Mouse (Mus musculus): ENCODE data around the gene Olfr1454. TPM values are rescaled to one million over a fixed set of nuclear protein-coding genes. Genes with fewer than 3 reads are reported as not detected.

Gene Olfr1454
- not detected for polyA plus RNA-seq (2017; shearing (Covaris generic))

GRCm38 (mm10) chr19:13060310-13060709 lies at the start of gene Olfr1454:
Gene Olfr1454, plus strand, starts transcription at chr19:13060610.

GRCm38 (mm10) chr19:13028227-13028626 lies 32.2 kb upstream of the Olfr1454 start, which contains the start of gene Olfr1453:
Gene Olfr1453, minus strand, starts transcription at chr19:13028327.

GRCm38 (mm10) chr19:13097791-13098190 lies 37.4 kb downstream of the Olfr1454 start, which contains the start of gene Olfr1457:
Gene Olfr1457, minus strand, starts transcription at chr19:13097891.

GRCm38 (mm10) chr19:13106675-13107074 lies 46.3 kb downstream of the Olfr1454 start, which contains the start of gene Olfr1458:
Gene Olfr1458, minus strand, starts transcription at chr19:13106775.

Other genes with a start within 250 kb of the Olfr1454 start
- gene Gm5244, start 213.9 kb upstream of the Olfr1454 start, polyA plus RNA-seq (2017; shearing (Covaris generic)) = not detected
- 0.73 TPM for gene Olfr1444, start 203.3 kb upstream of the Olfr1454 start, polyA plus RNA-seq (2017; shearing (Covaris generic))
- not detected for gene Olfr1445, start 176.8 kb upstream of the Olfr1454 start, polyA plus RNA-seq (2017; shearing (Covaris generic))
- gene Olfr1446, start 167.1 kb upstream of the Olfr1454 start, polyA plus RNA-seq (2017; shearing (Covaris generic)) = not detected
- not detected for gene Olfr1447, start 156.9 kb upstream of the Olfr1454 start, polyA plus RNA-seq (2017; shearing (Covaris generic))
- gene Olfr1448, start 136.2 kb upstream of the Olfr1454 start, polyA plus RNA-seq (2017; shearing (Covaris generic)) = 0.19 TPM
- gene Olfr1449, start 129.8 kb upstream of the Olfr1454 start, polyA plus RNA-seq (2017; shearing (Covaris generic)) = not detected
- gene Olfr1450, start 110.4 kb upstream of the Olfr1454 start, polyA plus RNA-seq (2017; shearing (Covaris generic)) = not detected
- not detected for gene Olfr1451, start 65.6 kb upstream of the Olfr1454 start, polyA plus RNA-seq (2017; shearing (Covaris generic))
- gene Olfr1453, start 32.3 kb upstream of the Olfr1454 start, polyA plus RNA-seq (2017; shearing (Covaris generic)) = not detected
- gene Olfr1457, start 37.3 kb downstream of the Olfr1454 start, polyA plus RNA-seq (2017; shearing (Covaris generic)) = not detected
- not detected for gene Olfr1458, start 46.2 kb downstream of the Olfr1454 start, polyA plus RNA-seq (2017; shearing (Covaris generic))
- gene Olfr1459, start 88.9 kb downstream of the Olfr1454 start, polyA plus RNA-seq (2017; shearing (Covaris generic)) = 0.06 TPM
- not detected for gene Olfr1461, start 102.4 kb downstream of the Olfr1454 start, polyA plus RNA-seq (2017; shearing (Covaris generic))
- not detected for gene Olfr1462, start 125.1 kb downstream of the Olfr1454 start, polyA plus RNA-seq (2017; shearing (Covaris generic))
- gene Olfr1463, start 170.7 kb downstream of the Olfr1454 start, polyA plus RNA-seq (2017; shearing (Covaris generic)) = not detected

Measured in CD4-positive, CD25-positive, alpha-beta regulatory T cell, adult 9 weeks (primary cell).